ENCODE assay signal across 7 mouse cellular contexts in genomic region chr9:57537728-57538181, GRCm38 (mm10). TPM values are rescaled to one million over a fixed set of nuclear protein-coding genes. Genes with fewer than 3 reads are reported as not detected.
DNase-seq lines count a peak whose midpoint lies in the region; ATAC-seq and TF ChIP-seq lines count a peak whose summit lies in the region.

No protein-coding gene starts in this region.

- peaks cover 49% of the 10 kb centered on the region for H3K36me3 ChIP-seq in lung, embryonic 15.5 days
- H3K36me3 ChIP-seq in hindbrain, embryonic 10.5 days: peaks cover 64% of the 10 kb centered on the region

- peak overlapping the region; percentile 75 for H3K4me2 ChIP-seq in lung, embryonic 15.5 days

- ATAC-seq in lung, embryonic 15.5 days (ENCODE audit: borderline replicate concordance, extremely low read depth, low FRiP score, low TSS enrichment): no peak; the same call in 1 of the 2 replicates

- no peaks in the 10 kb centered on the region for H3K27me3 ChIP-seq in lung, embryonic 15.5 days
- no peaks in the 10 kb centered on the region for H3K27me3 ChIP-seq in hindbrain, embryonic 10.5 days (ENCODE audit: insufficient read depth, poor library complexity, severe bottlenecking)

- no peak for DNase-seq in lung, postnatal 36 days
- DNase-seq in hindbrain, embryonic 10.5 days (ENCODE audit: low spot score): no peak
- peak; percentile 37 for DNase-seq in lung, postnatal 10 days
- no peak for DNase-seq in cerebellum, adult 8-10 months
- DNase-seq in left cerebral cortex, postnatal 36 days (ENCODE audit: low spot score in 2 of 2): no peak

- H3K4me1 ChIP-seq in lung, embryonic 15.5 days: peaks cover 17% of the 10 kb centered on the region
- peaks cover 6% of the 10 kb centered on the region for H3K4me1 ChIP-seq in cortical plate, adult 2 months (ENCODE audit: control insufficient read depth, insufficient read depth, low read length)
- H3K4me1 ChIP-seq in hindbrain, embryonic 10.5 days (replicated peaks): peaks cover 28% of the 10 kb centered on the region

- no peak for TF ChIP-seq POLR2A in cortical plate, adult 2 months (IDR thresholded peaks at IDR 0.05; ENCODE audit: extremely low read depth, insufficient read depth, low read length)

- peak overlapping the region; percentile 82 for H3K4me3 ChIP-seq in lung, embryonic 15.5 days
- peak overlapping the region; percentile 74 for H3K4me3 ChIP-seq in cortical plate, adult 2 months (ENCODE audit: insufficient read depth, low read length)
- peak overlapping the region; percentile 94 for H3K4me3 ChIP-seq in hindbrain, embryonic 10.5 days

- H3K27ac ChIP-seq in lung, embryonic 15.5 days: peak overlapping the region; percentile 83
- peak overlapping the region; percentile 56; the same call in 1 of the 2 replicates for H3K27ac ChIP-seq in cortical plate, adult 2 months (ENCODE audit: insufficient read depth, low read length)
- peak overlapping the region; percentile 97 for H3K27ac ChIP-seq in hindbrain, embryonic 10.5 days

- no peaks in the 10 kb centered on the region for H3K9me3 ChIP-seq in lung, embryonic 15.5 days
- no peaks in the 10 kb centered on the region for H3K9me3 ChIP-seq in hindbrain, embryonic 10.5 days

- TF ChIP-seq CTCF in cortical plate, adult 2 months (IDR thresholded peaks at IDR 0.05; ENCODE audit: extremely low read depth, insufficient read depth, low read length): no peak

- WGBS in lung, embryonic 15.5 days: under 1% methylated on average over 24 of the region's 24 CpGs
- under 1% methylated on average over 24 of the region's 24 CpGs for WGBS in hindbrain, embryonic 10.5 days

- H3K9ac ChIP-seq in lung, embryonic 15.5 days: peak overlapping the region; percentile 87

- intact Hi-C loops in left cerebral cortex, postnatal 36 days (cut with DNase I): loop anchor here (5.0 kb wide), 1 partner anchor 210 kb away; no protein-coding TSS in a partner anchor

RNA-seq across cellular contexts. Expression of gene Fam219b, which starts 0.4 kb away (rescaled TPM):
- 23.1 and 23.2 TPM in 2 replicates for polyA plus RNA-seq in lung, embryonic 15.5 days (2015; fragmentation: Nextera tagmentation; extraction: Ambion mirVana)
- 9.5 and 10.9 TPM in 2 replicates for polyA plus RNA-seq in cortical plate, adult 2 months (2012; rRNA removed)
- 16.1 and 16.3 TPM in 2 replicates for polyA plus RNA-seq in hindbrain, embryonic 10.5 days (2016; fragmentation: Nextera tagmentation; extraction: Ambion mirVana)
- 10 to 100 TPM; 17.3 to 21.5 TPM for total RNA-seq in left cerebral cortex, postnatal 36 days (2021)

RNA-seq across cellular contexts. Expression of gene Mpi, which starts 14.8 kb away (rescaled TPM):
- polyA plus RNA-seq in lung, embryonic 15.5 days (2015; fragmentation: Nextera tagmentation; extraction: Ambion mirVana): 39.8 and 46.3 TPM in 2 replicates
- 101 and 102 TPM in 2 replicates for polyA plus RNA-seq in cortical plate, adult 2 months (2012; rRNA removed)
- polyA plus RNA-seq in hindbrain, embryonic 10.5 days (2016; fragmentation: Nextera tagmentation; extraction: Ambion mirVana): 61.7 and 74.1 TPM in 2 replicates
- total RNA-seq in left cerebral cortex, postnatal 36 days (2021): 10 to 100 TPM; 63.6 to 66.3 TPM

RNA-seq across cellular contexts. Expression of gene Cox5a, which starts 16.7 kb away (rescaled TPM):
- polyA plus RNA-seq in lung, embryonic 15.5 days (2015; fragmentation: Nextera tagmentation; extraction: Ambion mirVana): 516 and 522 TPM in 2 replicates
- 384 and 401 TPM in 2 replicates for polyA plus RNA-seq in cortical plate, adult 2 months (2012; rRNA removed)
- 712 and 781 TPM in 2 replicates for polyA plus RNA-seq in hindbrain, embryonic 10.5 days (2016; fragmentation: Nextera tagmentation; extraction: Ambion mirVana)
- 100 to 1,000 TPM; 378 to 426 TPM for total RNA-seq in left cerebral cortex, postnatal 36 days (2021)

RNA-seq across cellular contexts. Expression of gene Scamp2, which starts 23.0 kb away (rescaled TPM):
- 60.9 and 61.2 TPM in 2 replicates for polyA plus RNA-seq in lung, embryonic 15.5 days (2015; fragmentation: Nextera tagmentation; extraction: Ambion mirVana)
- 41.7 and 45.2 TPM in 2 replicates for polyA plus RNA-seq in cortical plate, adult 2 months (2012; rRNA removed)
- polyA plus RNA-seq in hindbrain, embryonic 10.5 days (2016; fragmentation: Nextera tagmentation; extraction: Ambion mirVana): 50.7 and 59.7 TPM in 2 replicates
- 10 to 100 TPM; 18.2 to 24.2 TPM for total RNA-seq in left cerebral cortex, postnatal 36 days (2021)

RNA-seq across cellular contexts. Expression of gene Rpp25, which starts 33.9 kb away (rescaled TPM):
- 2.2 and 2.9 TPM in 2 replicates for polyA plus RNA-seq in lung, embryonic 15.5 days (2015; fragmentation: Nextera tagmentation; extraction: Ambion mirVana)
- polyA plus RNA-seq in cortical plate, adult 2 months (2012; rRNA removed): 15.1 and 16.0 TPM in 2 replicates
- polyA plus RNA-seq in hindbrain, embryonic 10.5 days (2016; fragmentation: Nextera tagmentation; extraction: Ambion mirVana): 2.5 and 9.7 TPM in 2 replicates
- total RNA-seq in left cerebral cortex, postnatal 36 days (2021): 10 to 100 TPM; 16.4 to 20.3 TPM
